Mouse (Mus musculus): ENCODE measurements around the gene Ctdsp2. TPM values are rescaled to one million over a fixed set of nuclear protein-coding genes. Genes with fewer than 3 reads are reported as not detected.

The Ctdsp2 gene
- polyA plus RNA-seq, 1 experiment, result 118 TPM

- Histone ChIP-seq H3K4me1 (ENCODE audit: control insufficient read depth, insufficient read depth, low read length) (peaks cover 71% of the 10 kb centered on the region), H3K36me3 (ENCODE audit: control insufficient read depth, insufficient read depth, low read length) (no peaks in the 10 kb centered on the region), H3K27ac (ENCODE audit: insufficient read depth, low read depth, low read length) (no peak overlapping the region), H3K27me3 (replicated peaks; ENCODE audit: control insufficient read depth, insufficient read depth, low read length) (no peaks in the 10 kb centered on the region), H3K4me3 (ENCODE audit: insufficient read depth, low read depth, low read length) (no peak overlapping the region)
- no peak for DNase-seq
- WGBS, result 41% methylated on average over 4 of the region's 4 CpGs
- no peak for TF ChIP-seq POLR2A (IDR thresholded peaks at IDR 0.05; ENCODE audit: low read depth, low read length)
- no peak for TF ChIP-seq CTCF (conservative IDR thresholded peaks at IDR 0.05; ENCODE audit: insufficient read depth, insufficient read length, low read depth, low read length)
Measured at GRCm38 (mm10) chr10:126985127-126985526, 6.6 kb downstream of the Ctdsp2 start.

GRCm38 (mm10) chr10:126985579-126985978, 7.1 kb downstream of the Ctdsp2 start:
- no peak overlapping the region for H3K4me3 ChIP-seq (ENCODE audit: insufficient read depth, low read depth, low read length)
- WGBS, result 65% methylated on average over 9 of the region's 9 CpGs
- no peak overlapping the region; the same call in 1 of the 2 replicates for H3K27ac ChIP-seq (ENCODE audit: insufficient read depth, low read depth, low read length)
- H3K4me1 ChIP-seq (ENCODE audit: control insufficient read depth, insufficient read depth, low read length), result peaks cover 74% of the 10 kb centered on the region
- DNase-seq, result no peak
- TF ChIP-seq CTCF (conservative IDR thresholded peaks at IDR 0.05; ENCODE audit: insufficient read depth, insufficient read length, low read depth, low read length), result no peak
- TF ChIP-seq POLR2A (IDR thresholded peaks at IDR 0.05; ENCODE audit: low read depth, low read length), result no peak
- H3K27me3 ChIP-seq (replicated peaks; ENCODE audit: control insufficient read depth, insufficient read depth, low read length), result no peaks in the 10 kb centered on the region
- no peaks in the 10 kb centered on the region for H3K36me3 ChIP-seq (ENCODE audit: control insufficient read depth, insufficient read depth, low read length)

GRCm38 (mm10) chr10:126986541-126986961, 8.0 kb downstream of the Ctdsp2 start:
- H3K27ac ChIP-seq (ENCODE audit: insufficient read depth, low read depth, low read length), result peak overlapping the region; percentile 71
- peak; percentile 95 for DNase-seq
- WGBS, result 21% methylated on average over 4 of the region's 4 CpGs
- TF ChIP-seq POLR2A (IDR thresholded peaks at IDR 0.05; ENCODE audit: low read depth, low read length) (no peak), CTCF (conservative IDR thresholded peaks at IDR 0.05; ENCODE audit: insufficient read depth, insufficient read length, low read depth, low read length) (no peak)
- H3K36me3 ChIP-seq (ENCODE audit: control insufficient read depth, insufficient read depth, low read length), result no peaks in the 10 kb centered on the region
- H3K27me3 ChIP-seq (replicated peaks; ENCODE audit: control insufficient read depth, insufficient read depth, low read length), result no peaks in the 10 kb centered on the region
- H3K4me1 ChIP-seq (ENCODE audit: control insufficient read depth, insufficient read depth, low read length), result peaks cover 74% of the 10 kb centered on the region
- H3K4me3 ChIP-seq (ENCODE audit: insufficient read depth, low read depth, low read length), result no peak overlapping the region

GRCm38 (mm10) chr10:126987183-126988118, 8.9 kb downstream of the Ctdsp2 start:
- no peak for TF ChIP-seq CTCF (conservative IDR thresholded peaks at IDR 0.05; ENCODE audit: insufficient read depth, insufficient read length, low read depth, low read length)
- no peak for TF ChIP-seq POLR2A (IDR thresholded peaks at IDR 0.05; ENCODE audit: low read depth, low read length)
- DNase-seq, result no peak
- peak overlapping the region; percentile 71 for H3K27ac ChIP-seq (ENCODE audit: insufficient read depth, low read depth, low read length)
- 32% methylated on average over 8 of the region's 8 CpGs for WGBS
- H3K27me3 ChIP-seq (replicated peaks; ENCODE audit: control insufficient read depth, insufficient read depth, low read length), result no peaks in the 10 kb centered on the region
- no peak overlapping the region; the same call in 1 of the 2 replicates for H3K4me3 ChIP-seq (ENCODE audit: insufficient read depth, low read depth, low read length)
- peaks cover 4% of the 10 kb centered on the region for H3K36me3 ChIP-seq (ENCODE audit: control insufficient read depth, insufficient read depth, low read length)
- peaks cover 65% of the 10 kb centered on the region for H3K4me1 ChIP-seq (ENCODE audit: control insufficient read depth, insufficient read depth, low read length)

GRCm38 (mm10) chr10:126988513-126989165, 10.1 kb downstream of the Ctdsp2 start:
- Histone ChIP-seq H3K27ac (ENCODE audit: insufficient read depth, low read depth, low read length) (0 out of 2 replicates have a peak overlapping the region, but pooled peaks have one; percentile 3), H3K36me3 (ENCODE audit: control insufficient read depth, insufficient read depth, low read length) (peaks cover 6% of the 10 kb centered on the region), H3K4me1 (ENCODE audit: control insufficient read depth, insufficient read depth, low read length) (peaks cover 54% of the 10 kb centered on the region), H3K4me3 (ENCODE audit: insufficient read depth, low read depth, low read length) (no peak overlapping the region), H3K27me3 (replicated peaks; ENCODE audit: control insufficient read depth, insufficient read depth, low read length) (no peaks in the 10 kb centered on the region)
- 44% methylated on average over 5 of the region's 5 CpGs for WGBS
- TF ChIP-seq POLR2A (IDR thresholded peaks at IDR 0.05; ENCODE audit: low read depth, low read length) (no peak), CTCF (conservative IDR thresholded peaks at IDR 0.05; ENCODE audit: insufficient read depth, insufficient read length, low read depth, low read length) (no peak)
- no peak for DNase-seq

GRCm38 (mm10) chr10:126990313-126991056, 12.0 kb downstream of the Ctdsp2 start:
- no peak overlapping the region for H3K4me3 ChIP-seq (ENCODE audit: insufficient read depth, low read depth, low read length)
- peaks cover 37% of the 10 kb centered on the region for H3K4me1 ChIP-seq (ENCODE audit: control insufficient read depth, insufficient read depth, low read length)
- peak; percentile 88 for DNase-seq
- WGBS, result 23% methylated on average over 7 of the region's 7 CpGs
- TF ChIP-seq CTCF (conservative IDR thresholded peaks at IDR 0.05; ENCODE audit: insufficient read depth, insufficient read length, low read depth, low read length), result peak; percentile 98
- no peak for TF ChIP-seq POLR2A (IDR thresholded peaks at IDR 0.05; ENCODE audit: low read depth, low read length)
- no peak overlapping the region for H3K27ac ChIP-seq (ENCODE audit: insufficient read depth, low read depth, low read length)
- H3K36me3 ChIP-seq (ENCODE audit: control insufficient read depth, insufficient read depth, low read length), result peaks cover 11% of the 10 kb centered on the region
- H3K27me3 ChIP-seq (replicated peaks; ENCODE audit: control insufficient read depth, insufficient read depth, low read length), result no peaks in the 10 kb centered on the region
